Comparison of ENCODE assay signal across 14 mouse cellular contexts in the genomic region with DNA sequence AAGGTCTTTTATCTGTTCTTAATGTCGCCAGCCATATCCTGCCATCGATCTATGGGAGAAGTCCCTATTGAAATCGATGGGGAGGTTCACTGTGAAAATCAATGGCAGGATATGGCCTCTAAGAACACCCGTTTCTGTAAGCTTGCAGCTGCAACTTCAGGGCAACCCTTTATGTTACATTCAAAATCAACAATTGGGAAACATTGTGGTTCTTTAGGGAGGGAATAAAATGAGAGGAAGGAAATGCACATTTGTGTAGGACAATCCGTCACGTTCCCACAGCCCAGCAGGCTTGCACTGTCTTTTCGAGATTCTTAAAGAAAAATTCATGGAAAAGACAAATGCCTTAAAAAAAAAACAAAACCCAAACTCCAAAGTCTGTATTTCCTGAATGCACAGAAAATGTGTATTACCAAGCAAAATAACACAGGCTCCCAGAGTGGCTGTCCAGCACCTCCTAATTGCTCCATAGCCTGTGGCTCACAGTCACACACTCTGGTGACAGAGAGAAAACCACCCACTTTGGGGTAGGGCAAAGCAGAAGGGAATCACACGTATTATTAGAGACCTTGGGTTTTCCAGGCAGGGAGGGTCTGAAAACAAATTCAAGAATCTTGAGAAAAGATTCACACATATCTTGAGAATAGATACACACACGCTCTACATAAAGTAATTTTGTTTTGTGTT.
"Had no signal": no experiment of that assay in that cellular context is flagged by ENCODE, and none has a peak within 500 bp of the region (broad histone marks: within the 10 kb centered on the region; RNA-seq: fewer than 3 reads in every experiment).

No protein-coding gene starts in this region.

- H3K9me3 ChIP-seq: intestine, embryonic 15.5 days; limb, embryonic 12.5 days; midbrain, embryonic 12.5 days had no signal

- H3K4me3 ChIP-seq: intestine, embryonic 15.5 days; layer of hippocampus, adult 2 months; limb, embryonic 12.5 days; midbrain, embryonic 12.5 days had no signal

- H3K4me1 ChIP-seq: intestine, embryonic 15.5 days; limb, embryonic 12.5 days; midbrain, embryonic 12.5 days had no signal

- H3K27ac ChIP-seq: intestine, embryonic 15.5 days; kidney, postnatal 0 days; layer of hippocampus, adult 2 months; limb, embryonic 12.5 days; liver, embryonic 14.5 days; midbrain, embryonic 12.5 days had no signal

- H3K27me3 ChIP-seq: intestine, embryonic 15.5 days; limb, embryonic 12.5 days; midbrain, embryonic 12.5 days had no signal

- H3K36me3 ChIP-seq: intestine, embryonic 15.5 days; limb, embryonic 12.5 days; midbrain, embryonic 12.5 days had no signal

- ATAC-seq: intestine, embryonic 15.5 days; midbrain, embryonic 16.5 days had no signal

- H3K4me2 ChIP-seq: intestine, embryonic 15.5 days; limb, embryonic 12.5 days; midbrain, embryonic 12.5 days had no signal

- H3K9ac ChIP-seq: intestine, embryonic 15.5 days; limb, embryonic 12.5 days; liver, embryonic 14.5 days; midbrain, embryonic 12.5 days had no signal

- DNase-seq: kidney, adult 2 months; kidney, postnatal 4 days; lung, adult 18-20 months; lung, postnatal 4 days; right cerebral cortex, adult 18-20 months; right cerebral cortex, postnatal 25 days; thymus, postnatal 4 days had no signal
